Mouse (Mus musculus) CH12.LX (cell line): Measurements from ENCODE around the gene Fan1. TPM values are rescaled to one million over a fixed set of nuclear protein-coding genes. Genes with fewer than 3 reads are reported as not detected.
A peak's percentile ranks its signal among the peaks of the same experiment; 100 is the strongest.

ENCODE experiments used
- DNase-seq: peaks from one replicate; pipeline ENCODE4 v3.0.0-alpha.2; 2013; ENCODE audit errors: extremely low read depth
- H3K27ac ChIP-seq: 2 replicates; pipeline ENCODE4 v1.5.1; 2012; ENCODE audit warnings: low read depth, mild to moderate bottlenecking, control low read depth, moderate library complexity; ENCODE audit not compliant: insufficient read depth
- H3K27me3 ChIP-seq: replicated peaks from 2 replicates; pipeline ENCODE3; 2012; ENCODE audit warnings: inconsistent platforms
- H3K36me3 ChIP-seq, 2 experiments: replicated peaks in 1 of 2; 2 replicates each; pipeline versions ENCODE3 to v1.6.1; 2012; ENCODE audit warnings: inconsistent platforms in 1 of 2, low read length in 1 of 2, mild to moderate bottlenecking in 1 of 2, mixed read lengths in 1 of 2, moderate library complexity in 1 of 2; ENCODE audit not compliant: control insufficient read depth in 1 of 2, insufficient read depth in 1 of 2
- H3K4me1 ChIP-seq, 2 experiments: 2 replicates each; pipeline ENCODE4 v1.6.1; 2012; ENCODE audit warnings: inconsistent platforms in 1 of 2, moderate library complexity in 1 of 2; ENCODE audit not compliant: insufficient read depth in 2 of 2, control insufficient read depth in 1 of 2
- H3K4me2 ChIP-seq: 2 replicates; pipeline ENCODE4 v1.6.1; 2012; ENCODE audit warnings: low read depth, mild to moderate bottlenecking, control low read depth; ENCODE audit not compliant: poor library complexity, insufficient read depth, severe bottlenecking
- H3K4me3 ChIP-seq, 3 experiments: fragments of 150-350 bp in 1 of 3; sonication (generic) in 1 of 3; replicated peaks in 1 of 3; 2 replicates each; pipeline versions ENCODE3 to v1.5.1; 2011 to 2012; ENCODE audit warnings: low read depth in 2 of 3, low read length in 2 of 3, mild to moderate bottlenecking in 2 of 3, moderate library complexity in 2 of 3, control low read depth in 1 of 3, improper control_type of control experiment in 1 of 3, inconsistent platforms in 1 of 3, mixed read lengths in 1 of 3; ENCODE audit not compliant: poor library complexity in 1 of 3
- H3K79me2 ChIP-seq: replicated peaks from 2 replicates; pipeline ENCODE4 v1.6.1; 2012; ENCODE audit warnings: mild to moderate bottlenecking, moderate library complexity; ENCODE audit not compliant: control insufficient read depth, poor library complexity, insufficient read depth, severe bottlenecking; ENCODE audit errors: extremely low read depth
- H3K9ac ChIP-seq: 2 replicates; pipeline ENCODE4 v1.6.1; 2012; ENCODE audit warnings: low read depth, mild to moderate bottlenecking, control low read depth, moderate library complexity; ENCODE audit not compliant: insufficient read depth
- H3K9me3 ChIP-seq: replicated peaks from 2 replicates; pipeline ENCODE3; 2012; ENCODE audit warnings: low read length, inconsistent platforms, mixed read lengths
- BHLHE40 ChIP-seq: IDR thresholded peaks from 2 replicates; pipeline ENCODE4 v1.6.1; 2011; ENCODE audit warnings: mild to moderate bottlenecking, low read depth, low read length, improper control_type of control experiment
- CHD1 ChIP-seq: IDR thresholded peaks from 2 replicates; pipeline ENCODE4 v1.6.1; 2012; ENCODE audit warnings: low read depth, low read length, improper control_type of control experiment, inconsistent platforms
- CHD2 ChIP-seq: IDR thresholded peaks from 2 replicates; pipeline ENCODE4 v1.6.1; 2011; ENCODE audit warnings: low read length, improper control_type of control experiment
- ELF1 ChIP-seq: IDR thresholded peaks from 2 replicates; pipeline ENCODE4 v1.6.1; 2014; ENCODE audit warnings: low read depth, mild to moderate bottlenecking, inconsistent platforms, low read length, improper control_type of control experiment
- ETS1 ChIP-seq: conservative IDR thresholded peaks from 2 replicates; pipeline ENCODE4 v1.6.1; 2012; ENCODE audit warnings: low read depth, mild to moderate bottlenecking, inconsistent platforms, low read length, improper control_type of control experiment, moderate library complexity
- GABPA ChIP-seq: IDR thresholded peaks from 2 replicates; pipeline ENCODE4 v1.6.1; 2012; ENCODE audit warnings: low read depth, low read length, improper control_type of control experiment, inconsistent platforms; ENCODE audit not compliant: insufficient replicate concordance
- HCFC1 ChIP-seq: IDR thresholded peaks from 2 replicates; pipeline ENCODE4 v1.6.1; 2012; ENCODE audit warnings: low read depth, mild to moderate bottlenecking, inconsistent platforms, low read length, improper control_type of control experiment
- IRF4 ChIP-seq: IDR thresholded peaks from 2 replicates; pipeline ENCODE4 v1.6.1; 2014; ENCODE audit warnings: low read depth, mild to moderate bottlenecking, inconsistent platforms, low read length, improper control_type of control experiment
- JUND ChIP-seq: conservative IDR thresholded peaks from 2 replicates; pipeline ENCODE4 v1.6.1; 2011; ENCODE audit warnings: low read depth, low read length, improper control_type of control experiment
- MAFK ChIP-seq: IDR thresholded peaks from 2 replicates; pipeline ENCODE4 v1.6.1; 2011; ENCODE audit warnings: low read length, improper control_type of control experiment; ENCODE audit not compliant: insufficient replicate concordance
- MAZ ChIP-seq: IDR thresholded peaks from 2 replicates; pipeline ENCODE4 v1.6.1; 2012; ENCODE audit warnings: low read depth, mild to moderate bottlenecking, inconsistent platforms, low read length, improper control_type of control experiment, moderate library complexity
- MEF2A ChIP-seq: IDR thresholded peaks from 2 replicates; pipeline ENCODE4 v1.6.1; 2014; ENCODE audit warnings: low read depth, mild to moderate bottlenecking, inconsistent platforms, low read length, improper control_type of control experiment, borderline replicate concordance
- MXI1 ChIP-seq: IDR thresholded peaks from 2 replicates; pipeline ENCODE4 v1.6.1; 2011; ENCODE audit warnings: mild to moderate bottlenecking, low read depth, low read length, improper control_type of control experiment
- MYC ChIP-seq: IDR thresholded peaks from 2 replicates; pipeline ENCODE4 v1.6.1; 2011; ENCODE audit warnings: low read depth, mild to moderate bottlenecking, improper control_type of control experiment, low read length
- NELFE ChIP-seq: IDR thresholded peaks from 2 replicates; pipeline ENCODE4 v1.6.1; 2011; ENCODE audit warnings: low read depth, low read length, improper control_type of control experiment
- PAX5 ChIP-seq: IDR thresholded peaks from 2 replicates; pipeline ENCODE4 v1.6.1; 2012; ENCODE audit warnings: low read length, inconsistent platforms, mixed read lengths
- RCOR1 ChIP-seq: conservative IDR thresholded peaks from 2 replicates; pipeline ENCODE4 v1.6.1; 2012; ENCODE audit warnings: low read depth, mild to moderate bottlenecking, inconsistent platforms, low read length, improper control_type of control experiment
- TCF12 ChIP-seq: IDR thresholded peaks from 2 replicates; pipeline ENCODE4 v1.6.1; 2014; ENCODE audit warnings: low read depth, mild to moderate bottlenecking, inconsistent platforms, low read length, improper control_type of control experiment
- ZKSCAN1 ChIP-seq: IDR thresholded peaks from 2 replicates; pipeline ENCODE4 v1.6.1; 2012; ENCODE audit warnings: low read depth, inconsistent platforms, low read length, improper control_type of control experiment, borderline replicate concordance
- ZMIZ1 ChIP-seq: IDR thresholded peaks from 2 replicates; pipeline ENCODE4 v1.6.1; 2012; ENCODE audit warnings: low read depth, mild to moderate bottlenecking, inconsistent platforms, low read length, improper control_type of control experiment
- ZNF384 ChIP-seq: IDR thresholded peaks from 2 replicates; pipeline ENCODE4 v1.6.1; 2012; ENCODE audit warnings: low read depth, low read length, improper control_type of control experiment, inconsistent platforms
- dilution Hi-C: fragments of 300-500 bp; cut with MboI; formaldehyde crosslinking; loops from 2 replicates; pipeline ENCODE4 v1.14.3; 2020; ENCODE audit warnings: low sequenced_read_pairs; ENCODE audit not compliant: extremely low pct_unique_long_range_greater_than_20kb, extremely low pct_ligation_motif_present
- in situ Hi-C: fragments of 300-500 bp; cut with MboI; formaldehyde crosslinking; loops from 3 replicates; pipeline ENCODE4 v1.14.3; 2019; ENCODE audit warnings: low sequenced_read_pairs, low pct_ligation_motif_present, low pct_unique_long_range_greater_than_20kb, mixed read lengths
- polyA plus RNA-seq: library from polyadenylated mRNA; unstranded; fragments of >175 nt; gene quantifications from 2 replicates; pipeline ENCODE4 v1.2.1, GENCODE M21; 2012; ENCODE audit warnings: low read depth; ENCODE audit not compliant: insufficient read length
- total RNA-seq, 2 experiments: library from RNA; depleted of rRNA; stranded (reverse); fragments of 300-350 nt in 1 of 2; fragments of >200 nt in 1 of 2; gene quantifications; 2 replicates each; pipeline ENCODE4 v1.2.3; 2012 to 2014

The Fan1 gene
- total and polyA plus RNA-seq, 3 experiments = 2.6 to 4.6 (median 3.6) TPM

DNA sequence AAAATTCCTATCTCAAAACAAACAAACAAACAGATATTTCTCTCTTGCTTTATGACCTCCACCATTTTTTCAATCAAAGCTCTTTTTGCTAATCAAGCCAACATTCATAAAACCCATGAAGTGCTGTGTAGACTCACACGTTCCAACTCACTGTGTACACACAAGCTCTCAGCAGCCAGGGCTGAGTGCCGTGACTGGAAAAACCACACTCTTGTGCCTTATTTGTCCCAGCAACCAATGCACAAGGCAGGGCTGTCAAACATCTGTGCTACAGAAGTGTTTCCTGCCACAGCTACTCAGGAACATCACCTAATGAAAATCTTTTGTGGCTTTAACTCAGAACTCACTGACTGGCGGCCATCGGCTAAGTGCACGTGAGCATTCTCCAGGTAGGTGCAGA is 8.0 kb downstream of the Fan1 start:
- DNase-seq = no peak
- no peak overlapping the region for H3K9ac ChIP-seq
- dilution Hi-C loops = no loop called here
- H3K36me3 ChIP-seq = peaks cover 34 to 87% of the 10 kb centered on the region in 2 experiments
- no peak for TF ChIP-seq ETS1
- TF ChIP-seq MAZ = no peak
- TF ChIP-seq MAFK = no peak
- TF ChIP-seq NELFE = no peak
- TF ChIP-seq MYC = no peak
- no peak for TF ChIP-seq ELF1
- TF ChIP-seq GABPA = no peak
- no peak for TF ChIP-seq ZMIZ1
- no peak for TF ChIP-seq ZKSCAN1
- TF ChIP-seq BHLHE40 = no peak
- TF ChIP-seq RCOR1 = no peak
- TF ChIP-seq HCFC1 = no peak
- TF ChIP-seq TCF12 = no peak
- no peak for TF ChIP-seq MEF2A
- no peak for TF ChIP-seq CHD2
- no peak for TF ChIP-seq CHD1
- TF ChIP-seq JUND = no peak
- TF ChIP-seq MXI1 = no peak
- H3K4me2 ChIP-seq = no peak overlapping the region
- H3K27ac ChIP-seq = no peak overlapping the region
- H3K27me3 ChIP-seq = no peaks in the 10 kb centered on the region
- H3K4me1 ChIP-seq = peaks cover 0 to 2% of the 10 kb centered on the region in 2 experiments; a peak in 1 of 4 replicates
- H3K4me3 ChIP-seq = no peak overlapping the region
- H3K79me2 ChIP-seq = no peaks in the 10 kb centered on the region
- in situ Hi-C loops = no loop called here
- H3K9me3 ChIP-seq = no peaks in the 10 kb centered on the region

DNA sequence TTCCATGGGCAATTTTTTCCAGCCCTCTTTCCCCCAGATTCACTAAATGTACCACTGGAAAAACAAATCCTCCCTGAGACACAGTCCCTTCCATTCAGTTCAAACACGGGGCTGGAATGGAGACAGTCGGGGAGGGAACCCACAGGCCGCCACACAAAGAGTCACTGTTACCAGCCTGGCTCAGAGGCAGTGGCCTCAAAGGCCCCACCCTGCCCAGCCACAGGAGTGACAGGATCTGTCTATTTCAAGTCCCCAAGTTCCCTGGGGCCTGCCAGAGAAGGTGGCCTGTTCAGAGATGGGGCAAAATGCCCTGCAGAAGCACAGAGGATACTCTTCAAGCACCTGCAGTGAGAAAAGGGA is 13.3 kb downstream of the Fan1 start:
- Histone ChIP-seq H3K4me1 (peaks cover 3 to 19% of the 10 kb centered on the region in 2 experiments; a peak in 1 of 4 replicates), H3K27ac (peak overlapping the region; percentile 64), H3K36me3 (peaks cover 51 to 82% of the 10 kb centered on the region in 2 experiments), H3K9me3 (no peaks in the 10 kb centered on the region), H3K79me2 (no peaks in the 10 kb centered on the region), H3K27me3 (no peaks in the 10 kb centered on the region), H3K4me2 (peak overlapping the region; percentile 8; the same call in 1 of the 2 replicates), H3K4me3 (no peak overlapping the region), H3K9ac (peak overlapping the region; percentile 25; the same call in 1 of the 2 replicates)
- peak; percentile 15 for DNase-seq
- in situ Hi-C loops = no loop called here
- dilution Hi-C loops = no loop called here
- TF ChIP-seq ZNF384 = no peak
- TF ChIP-seq IRF4 = no peak
- no peak for TF ChIP-seq PAX5
